Mouse (Mus musculus) yolk sac, embryonic 10.5 days (tissue): ENCODE measurements around the gene Sun2.

ENCODE experiments used
- DNase-seq: peaks from one replicate; pipeline ENCODE4 v3.0.0-alpha.2; 2017; ENCODE audit warnings: low spot score

Sun2 gene

GRCm38 (mm10) chr15:79725190-79725789 lies 17.0 kb downstream of the Sun2 start:
- no peak for DNase-seq

GRCm38 (mm10) chr15:79723439-79723838 lies 18.9 kb downstream of the Sun2 start:
- DNase-seq = no peak

- no peak for DNase-seq
These were observed 21.5 kb downstream of the Sun2 start for GRCm38 (mm10) chr15:79720796-79721195.

GRCm38 (mm10) chr15:79720267-79720666 lies 22.1 kb downstream of the Sun2 start:
- DNase-seq = no peak

GRCm38 (mm10) chr15:79716710-79717109 lies 25.6 kb downstream of the Sun2 start:
- DNase-seq = no peak

GRCm38 (mm10) chr15:79715646-79716045 lies 26.7 kb downstream of the Sun2 start:
- no peak for DNase-seq

- no peak for DNase-seq
These were observed 34.0 kb downstream of the Sun2 start for GRCm38 (mm10) chr15:79708229-79708822.

- DNase-seq = no peak
These were observed 35.6 kb downstream of the Sun2 start for GRCm38 (mm10) chr15:79706603-79707214.

GRCm38 (mm10) chr15:79697558-79698187 lies 44.7 kb downstream of the Sun2 start:
- DNase-seq = no peak

GRCm38 (mm10) chr15:79697011-79697410 lies 45.3 kb downstream of the Sun2 start:
- DNase-seq = no peak

- DNase-seq = no peak
These were observed 45.8 kb downstream of the Sun2 start for GRCm38 (mm10) chr15:79696508-79696907.

GRCm38 (mm10) chr15:79695516-79695915 lies 46.8 kb downstream of the Sun2 start:
- DNase-seq = no peak

GRCm38 (mm10) chr15:79694512-79694911 lies 47.8 kb downstream of the Sun2 start:
- no peak for DNase-seq

- DNase-seq = no peak
These were observed 48.6 kb downstream of the Sun2 start for GRCm38 (mm10) chr15:79693740-79694139.

- no peak for DNase-seq
These were observed 50.0 kb downstream of the Sun2 start for GRCm38 (mm10) chr15:79692334-79692733.

GRCm38 (mm10) chr15:79691023-79691508 lies 51.3 kb downstream of the Sun2 start:
- DNase-seq = no peak

- peak; percentile 99 for DNase-seq
These were observed 51.8 kb downstream of the Sun2 start, which contains the start of gene Gtpbp1 for GRCm38 (mm10) chr15:79690426-79691022. TSS of gene Gtpbp1 (plus strand) at chr15:79690845.

- DNase-seq = no peak
These were observed 52.5 kb downstream of the Sun2 start for GRCm38 (mm10) chr15:79689662-79690425.

- DNase-seq = no peak
These were observed 53.9 kb downstream of the Sun2 start for GRCm38 (mm10) chr15:79688268-79688956.

- DNase-seq = peak; percentile 94
These were observed 54.6 kb downstream of the Sun2 start, which contains the start of gene Josd1 for GRCm38 (mm10) chr15:79687646-79688267. TSS of gene Josd1 (minus strand) at chr15:79687919.
